Mouse (Mus musculus): ENCODE data around the gene Ankle2. TPM values are rescaled to one million over a fixed set of nuclear protein-coding genes. Genes with fewer than 3 reads are reported as not detected.

Ankle2 gene
- polyA plus RNA-seq, 1 experiment from 2014 or later, result 15.5 TPM

DNA sequence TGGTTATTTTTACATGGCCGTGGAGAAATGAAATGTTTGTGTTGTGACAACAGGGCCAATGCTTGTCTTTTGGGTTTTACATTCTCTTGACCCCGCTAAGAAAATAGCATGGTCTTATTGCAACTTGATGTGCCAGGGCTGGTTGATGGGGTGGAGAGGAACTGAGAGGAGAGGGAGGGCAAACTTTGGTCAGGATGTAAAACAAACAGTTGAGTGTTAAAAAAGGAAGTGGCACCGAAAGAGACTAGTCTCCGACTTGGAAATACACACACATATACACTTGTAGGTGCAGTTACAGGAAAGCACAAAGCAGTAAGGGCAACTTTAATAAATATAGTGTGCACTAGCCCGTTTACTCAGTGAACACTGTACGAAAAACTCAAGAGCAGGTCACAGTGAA is 1.5 kb downstream of the Ankle2 start:
- Histone ChIP-seq H3K4me2 (replicated peaks; ENCODE audit: low read depth, low read length) (peak overlapping the region; percentile 80; the same call in 1 of the 2 replicates), H3K9ac (replicated peaks; ENCODE audit: low read depth) (no peak overlapping the region), H3K27ac (ENCODE audit: low read length) (no peak overlapping the region), H3K36me3 (ENCODE audit: insufficient read depth, low read length) (peaks cover 5% of the 10 kb centered on the region; the same call in 1 of the 2 replicates), H3K4me1 (ENCODE audit: insufficient read depth, low read depth, low read length) (no peaks in the 10 kb centered on the region; the same call in 1 of the 2 replicates), H3K4me3 (ENCODE audit: low read depth, low read length) (no peak overlapping the region; the same call in 1 of the 2 replicates), H3K27me3 (replicated peaks; ENCODE audit: insufficient read depth, low read length) (no peaks in the 10 kb centered on the region), H3K9me3 (ENCODE audit: low read length) (no peaks in the 10 kb centered on the region)
- TF ChIP-seq CTCF (IDR thresholded peaks at IDR 0.05) (no peak), EP300 (IDR thresholded peaks at IDR 0.05) (no peak)
- WGBS, result 51% methylated on average over 6 of the region's 6 CpGs
- no peak for ATAC-seq
- peak; percentile 26 for DNase-seq (ENCODE audit: low spot score)

DNA sequence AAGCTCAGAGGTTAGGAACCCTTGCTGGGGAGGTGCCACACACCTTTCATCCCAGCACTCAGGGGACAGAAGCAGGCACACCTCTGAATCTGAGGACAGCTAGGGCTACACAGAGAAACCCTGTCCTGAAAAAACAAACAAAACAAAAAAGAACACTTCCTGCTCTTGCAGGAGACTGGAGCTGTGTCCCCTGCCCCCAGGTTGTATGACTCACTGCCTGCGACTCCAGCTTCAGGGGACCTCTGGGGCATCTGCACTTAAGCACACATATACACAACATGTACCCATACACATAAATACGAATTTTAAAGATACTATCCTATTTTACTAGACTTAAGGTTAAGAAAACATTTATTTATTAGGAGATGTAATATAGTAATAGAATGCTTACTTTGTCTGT is 13.3 kb downstream of the Ankle2 start:
- DNase-seq (ENCODE audit: low spot score), result no peak
- no peaks in the 10 kb centered on the region for H3K9me3 ChIP-seq (ENCODE audit: low read length)
- H3K9ac ChIP-seq (replicated peaks; ENCODE audit: low read depth), result no peak overlapping the region
- WGBS, result 71% methylated on average over 2 of the region's 2 CpGs
- H3K27me3 ChIP-seq (replicated peaks; ENCODE audit: insufficient read depth, low read length), result no peaks in the 10 kb centered on the region
- no peak overlapping the region for H3K4me3 ChIP-seq (ENCODE audit: low read depth, low read length)
- H3K27ac ChIP-seq (ENCODE audit: low read length), result no peak overlapping the region
- no peak for ATAC-seq
- H3K4me2 ChIP-seq (replicated peaks; ENCODE audit: low read depth, low read length), result no peak overlapping the region
- no peaks in the 10 kb centered on the region for H3K4me1 ChIP-seq (ENCODE audit: insufficient read depth, low read depth, low read length)
- TF ChIP-seq EP300 (IDR thresholded peaks at IDR 0.05), result no peak
- no peak for TF ChIP-seq CTCF (IDR thresholded peaks at IDR 0.05)
- H3K36me3 ChIP-seq (ENCODE audit: insufficient read depth, low read length), result peaks cover 56% of the 10 kb centered on the region

DNA sequence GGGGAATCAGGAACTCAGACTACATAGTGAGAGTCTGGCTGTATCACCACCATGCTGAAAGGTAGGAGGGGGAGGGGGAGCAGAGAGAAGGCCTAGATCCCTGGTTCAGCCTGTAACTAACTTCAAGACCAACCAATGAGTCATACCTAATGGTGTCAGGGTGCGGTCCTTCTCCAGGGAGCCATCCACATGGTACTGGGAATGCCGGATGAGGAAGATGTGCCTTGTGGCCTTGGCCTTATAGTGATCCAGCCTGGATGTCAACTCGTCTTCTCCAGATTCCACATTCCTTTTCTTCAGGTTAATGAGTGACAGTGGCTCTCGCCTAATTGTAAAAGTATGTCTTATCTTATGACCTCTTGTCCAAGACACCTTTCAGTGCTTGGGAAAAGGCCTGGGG is 36.1 kb downstream of the Ankle2 start:
- TF ChIP-seq CTCF (IDR thresholded peaks at IDR 0.05), result no peak
- TF ChIP-seq EP300 (IDR thresholded peaks at IDR 0.05), result no peak
- Histone ChIP-seq H3K9ac (replicated peaks; ENCODE audit: low read depth) (no peak overlapping the region), H3K4me3 (ENCODE audit: low read depth, low read length) (no peak overlapping the region), H3K4me1 (ENCODE audit: insufficient read depth, low read depth, low read length) (peaks cover 8% of the 10 kb centered on the region; the same call in 1 of the 2 replicates), H3K36me3 (ENCODE audit: insufficient read depth, low read length) (peaks cover 16% of the 10 kb centered on the region), H3K4me2 (replicated peaks; ENCODE audit: low read depth, low read length) (no peak overlapping the region), H3K27me3 (replicated peaks; ENCODE audit: insufficient read depth, low read length) (no peaks in the 10 kb centered on the region), H3K27ac (ENCODE audit: low read length) (no peak overlapping the region), H3K9me3 (ENCODE audit: low read length) (no peaks in the 10 kb centered on the region)
- WGBS, result 75% methylated on average over 4 of the region's 4 CpGs
- ATAC-seq (no peak), DNase-seq (ENCODE audit: low spot score) (no peak)

DNA sequence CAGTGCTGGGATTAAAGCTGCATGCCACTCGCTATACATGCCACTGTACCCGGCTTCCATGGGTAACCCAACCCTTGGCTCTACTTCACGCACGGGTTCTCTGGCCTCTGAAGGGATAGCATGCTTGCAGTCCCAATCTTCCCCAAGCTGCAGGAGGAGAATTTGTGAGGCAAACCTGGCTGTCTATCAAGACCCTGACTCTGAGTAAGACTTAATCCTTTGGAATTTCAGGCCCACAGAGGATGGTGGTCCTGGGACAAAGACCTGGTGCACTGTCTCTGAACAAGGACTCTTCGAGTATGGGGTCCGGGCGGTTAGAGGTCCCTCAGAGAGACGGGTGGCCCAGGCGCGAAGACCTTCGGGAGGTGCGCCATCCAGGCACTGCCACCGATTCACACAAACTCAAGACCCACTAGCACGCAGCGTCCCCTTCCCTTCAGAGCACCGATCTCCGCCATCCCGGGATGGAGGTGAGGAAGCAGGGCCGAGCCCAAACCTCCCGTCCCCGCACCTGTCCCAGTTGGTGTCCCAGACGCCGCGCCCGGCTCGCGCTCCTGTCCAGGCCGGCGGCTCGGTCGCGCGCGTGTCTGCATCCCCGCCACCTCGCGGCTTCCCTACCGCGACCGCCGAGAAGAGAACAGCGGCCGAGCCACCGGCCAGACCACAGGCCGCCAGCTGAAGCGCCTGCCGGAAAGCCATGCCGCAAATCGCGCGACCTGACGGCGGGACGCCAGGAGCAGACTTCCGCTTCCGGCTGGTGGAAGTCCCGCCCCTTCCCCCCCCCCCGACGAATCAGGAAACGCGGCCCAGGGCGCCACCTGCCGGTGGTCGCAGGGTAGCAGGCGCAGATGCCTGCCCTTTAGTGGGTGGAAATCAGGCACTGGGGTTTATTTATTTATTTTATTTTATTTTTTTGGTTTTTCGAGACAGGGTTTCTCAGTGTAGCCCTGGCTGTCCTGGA is 38.6 kb downstream of the Ankle2 start, which contains the start of gene Pgam5:
Gene Pgam5, minus strand, starts transcription at position 773 of the 961 bp plus-strand sequence.
- Histone ChIP-seq H3K9me3 (ENCODE audit: low read length) (no peaks in the 10 kb centered on the region), H3K27ac (ENCODE audit: low read length) (peak within 1 kb of the TSS; percentile 51), H3K36me3 (ENCODE audit: insufficient read depth, low read length) (peaks cover 16% of the 10 kb centered on the region), H3K9ac (replicated peaks; ENCODE audit: low read depth) (peak within 1 kb of the TSS; percentile 93), H3K4me3 (ENCODE audit: low read depth, low read length) (peak within 1 kb of the TSS; percentile 91), H3K4me1 (ENCODE audit: insufficient read depth, low read depth, low read length) (peaks cover 8% of the 10 kb centered on the region; the same call in 1 of the 2 replicates), H3K27me3 (replicated peaks; ENCODE audit: insufficient read depth, low read length) (no peaks in the 10 kb centered on the region), H3K4me2 (replicated peaks; ENCODE audit: low read depth, low read length) (peak within 1 kb of the TSS; percentile 85)
- DNase-seq (ENCODE audit: low spot score) (peak; percentile 89), ATAC-seq (peak; percentile 94)
- TF ChIP-seq CTCF (IDR thresholded peaks at IDR 0.05) (peak; percentile 84), EP300 (IDR thresholded peaks at IDR 0.05) (no peak)
- WGBS, result under 1% methylated on average over 66 of the region's 66 CpGs

DNA sequence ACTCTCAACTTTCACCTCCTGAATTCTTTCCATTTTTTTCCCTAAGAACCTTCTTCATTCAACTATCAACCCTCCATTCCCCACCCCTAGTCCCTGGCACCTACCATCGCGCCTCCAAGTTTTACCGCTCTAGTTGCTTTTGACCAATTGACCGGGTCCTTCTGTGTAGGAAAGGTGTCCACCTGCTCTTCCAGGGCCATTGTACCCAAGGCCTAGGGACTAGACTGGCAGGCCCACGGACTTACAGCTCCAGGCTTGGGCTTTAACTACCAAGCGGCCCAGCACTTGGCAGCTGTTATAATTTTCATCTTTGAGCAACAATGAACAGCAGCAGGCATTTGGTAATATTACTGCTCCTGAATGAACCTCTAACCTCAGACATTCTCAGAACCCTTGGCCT is 39.4 kb downstream of the Ankle2 start:
- ATAC-seq, result no peak

DNA sequence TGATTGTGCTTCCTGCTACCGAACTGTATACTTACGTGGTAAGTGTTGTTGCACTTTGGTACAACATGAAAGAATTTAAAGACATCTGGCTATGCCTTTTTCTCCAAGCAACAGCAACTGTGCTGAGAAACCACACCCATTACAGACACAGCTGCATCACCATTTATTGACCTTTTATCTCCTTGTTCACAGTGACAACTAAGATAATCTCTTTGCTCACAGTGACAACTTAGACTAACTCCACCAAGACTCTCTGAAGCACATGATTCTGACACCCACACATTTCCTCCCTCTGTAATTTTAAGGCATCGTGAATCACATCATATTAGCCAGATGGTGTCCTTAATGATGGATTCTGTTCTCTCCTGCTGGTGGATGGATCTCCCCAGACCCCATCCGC is 43.3 kb downstream of the Ankle2 start:
- Histone ChIP-seq H3K27me3 (replicated peaks; ENCODE audit: insufficient read depth, low read length) (no peaks in the 10 kb centered on the region), H3K9me3 (ENCODE audit: low read length) (no peaks in the 10 kb centered on the region), H3K4me2 (replicated peaks; ENCODE audit: low read depth, low read length) (no peak overlapping the region), H3K27ac (ENCODE audit: low read length) (no peak overlapping the region), H3K9ac (replicated peaks; ENCODE audit: low read depth) (no peak overlapping the region), H3K4me3 (ENCODE audit: low read depth, low read length) (no peak overlapping the region), H3K36me3 (ENCODE audit: insufficient read depth, low read length) (no peaks in the 10 kb centered on the region), H3K4me1 (ENCODE audit: insufficient read depth, low read depth, low read length) (0 out of 2 replicates have a peak, but pooled peaks cover under 1% of the 10 kb centered on the region)
- 73% methylated on average over 4 of the region's 4 CpGs for WGBS
- TF ChIP-seq EP300 (IDR thresholded peaks at IDR 0.05) (no peak), CTCF (IDR thresholded peaks at IDR 0.05) (no peak)
- ATAC-seq (no peak), DNase-seq (ENCODE audit: low spot score) (no peak)

More for the DNA sequence above, 39.4 kb downstream of the Ankle2 start:
- TF ChIP-seq EP300 (IDR thresholded peaks at IDR 0.05) (no peak), CTCF (IDR thresholded peaks at IDR 0.05) (no peak)
- Histone ChIP-seq H3K36me3 (ENCODE audit: insufficient read depth, low read length) (peaks cover 7% of the 10 kb centered on the region), H3K27ac (ENCODE audit: low read length) (no peak overlapping the region), H3K9me3 (ENCODE audit: low read length) (no peaks in the 10 kb centered on the region), H3K4me3 (ENCODE audit: low read depth, low read length) (no peak overlapping the region), H3K4me1 (ENCODE audit: insufficient read depth, low read depth, low read length) (peaks cover 8% of the 10 kb centered on the region; the same call in 1 of the 2 replicates), H3K27me3 (replicated peaks; ENCODE audit: insufficient read depth, low read length) (no peaks in the 10 kb centered on the region), H3K9ac (replicated peaks; ENCODE audit: low read depth) (no peak overlapping the region), H3K4me2 (replicated peaks; ENCODE audit: low read depth, low read length) (no peak overlapping the region)
- DNase-seq (ENCODE audit: low spot score), result no peak
- WGBS, result 90% methylated on average over 6 of the region's 6 CpGs
